Mouse (Mus musculus): ENCODE results near the gene Ciao1. TPM values are rescaled to one million over a fixed set of nuclear protein-coding genes. Genes with fewer than 3 reads are reported as not detected.

Gene Ciao1
- polyA plus RNA-seq (2014; fragmentation: Illumina TruSeq; extraction: RNeasy Lipid Tissue Mini Kit (QIAGEN cat#74804); ENCODE audit: low read depth, low replicate concordance), result 17.7 TPM

DNA sequence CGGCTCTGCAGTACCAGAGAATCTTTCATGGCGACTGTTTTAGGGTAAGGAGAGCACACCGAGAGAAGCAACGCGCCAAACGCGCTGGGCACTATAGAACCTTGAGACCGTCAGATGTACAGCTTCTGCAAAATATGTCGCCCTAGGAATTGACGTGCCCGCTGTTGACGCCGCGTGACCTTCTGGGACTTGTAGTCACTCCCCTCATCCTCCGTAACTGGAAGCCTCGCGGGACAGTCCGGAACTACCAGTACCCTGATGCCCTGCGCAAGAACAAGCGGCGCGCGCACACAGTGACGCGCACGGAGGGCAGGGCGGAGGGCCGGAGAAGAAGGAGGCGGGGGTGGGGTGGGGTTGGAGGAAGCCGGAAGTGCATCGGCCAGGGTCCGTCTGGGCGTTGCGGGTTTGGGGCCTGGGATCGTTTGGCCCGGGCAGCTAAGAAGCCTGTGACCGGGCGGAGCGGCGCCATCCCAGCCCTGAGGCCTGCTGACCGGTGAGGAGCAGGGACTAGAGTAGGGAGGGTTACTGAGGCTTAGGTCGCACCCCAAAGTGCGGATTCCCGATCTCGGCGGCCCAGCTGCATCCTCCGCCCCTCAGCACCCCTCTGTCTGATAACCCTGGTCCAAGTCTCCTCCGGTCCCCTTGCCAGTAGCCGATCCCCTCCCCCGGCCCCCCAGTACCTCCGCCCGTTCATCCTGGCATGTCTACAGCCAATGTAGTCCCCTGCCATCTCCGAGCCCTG lies at the start of gene Ciao1, which contains the start of gene Tmem127:
Gene Ciao1 (minus strand): TSS at position 225 of the 742 bp plus-strand sequence.
Gene Tmem127 (plus strand): TSS at position 317 of the 742 bp plus-strand sequence.

GRCm38 (mm10) chr2:127269491-127270299 lies 22.1 kb upstream of the Ciao1 start, which contains the start of gene Stard7:
TSS of gene Stard7 (plus strand) at chr2:127270218.

GRCm38 (mm10) chr2:127207547-127208451 lies 39.8 kb downstream of the Ciao1 start, which contains the start of the genes 1810024B03Rik and Snrnp200:
TSS of gene 1810024B03Rik (minus strand) at chr2:127208280.
TSS of gene Snrnp200 (plus strand) at chr2:127208386.

Other genes starting within 250 kb of the Ciao1 start
- 6.0 TPM for gene Ap4e1, start 239.1 kb downstream of the Ciao1 start, polyA plus RNA-seq (2014; fragmentation: Illumina TruSeq; extraction: RNeasy Lipid Tissue Mini Kit (QIAGEN cat#74804); ENCODE audit: low read depth, low replicate concordance)
- 15.4 TPM for gene Blvra, start 177.2 kb downstream of the Ciao1 start, polyA plus RNA-seq (2014; fragmentation: Illumina TruSeq; extraction: RNeasy Lipid Tissue Mini Kit (QIAGEN cat#74804); ENCODE audit: low read depth, low replicate concordance)
- 0.58 TPM for gene Ncaph, start 113.9 kb downstream of the Ciao1 start, polyA plus RNA-seq (2014; fragmentation: Illumina TruSeq; extraction: RNeasy Lipid Tissue Mini Kit (QIAGEN cat#74804); ENCODE audit: low read depth, low replicate concordance)
- 1.6 TPM for gene Itpripl1, start 104.4 kb downstream of the Ciao1 start, polyA plus RNA-seq (2014; fragmentation: Illumina TruSeq; extraction: RNeasy Lipid Tissue Mini Kit (QIAGEN cat#74804); ENCODE audit: low read depth, low replicate concordance)
- 0.79 TPM for gene 1810024B03Rik, start 39.5 kb downstream of the Ciao1 start, polyA plus RNA-seq (2014; fragmentation: Illumina TruSeq; extraction: RNeasy Lipid Tissue Mini Kit (QIAGEN cat#74804); ENCODE audit: low read depth, low replicate concordance)
- gene Snrnp200, start 39.4 kb downstream of the Ciao1 start, polyA plus RNA-seq (2014; fragmentation: Illumina TruSeq; extraction: RNeasy Lipid Tissue Mini Kit (QIAGEN cat#74804); ENCODE audit: low read depth, low replicate concordance), result 18.8 TPM
- gene Tmem127, start 92 bp upstream of the Ciao1 start, polyA plus RNA-seq (2014; fragmentation: Illumina TruSeq; extraction: RNeasy Lipid Tissue Mini Kit (QIAGEN cat#74804); ENCODE audit: low read depth, low replicate concordance), result 21.4 TPM
- gene Stard7, start 22.4 kb upstream of the Ciao1 start, polyA plus RNA-seq (2014; fragmentation: Illumina TruSeq; extraction: RNeasy Lipid Tissue Mini Kit (QIAGEN cat#74804); ENCODE audit: low read depth, low replicate concordance), result 127 TPM
- gene Dusp2, start 88.3 kb upstream of the Ciao1 start, polyA plus RNA-seq (2014; fragmentation: Illumina TruSeq; extraction: RNeasy Lipid Tissue Mini Kit (QIAGEN cat#74804); ENCODE audit: low read depth, low replicate concordance), result not detected
- gene Astl, start 90.8 kb upstream of the Ciao1 start, polyA plus RNA-seq (2014; fragmentation: Illumina TruSeq; extraction: RNeasy Lipid Tissue Mini Kit (QIAGEN cat#74804); ENCODE audit: low read depth, low replicate concordance), result not detected
- gene Adra2b, start 115.4 kb upstream of the Ciao1 start, polyA plus RNA-seq (2014; fragmentation: Illumina TruSeq; extraction: RNeasy Lipid Tissue Mini Kit (QIAGEN cat#74804); ENCODE audit: low read depth, low replicate concordance), result 0.95 TPM
- not detected for gene Gpat2, start 177.4 kb upstream of the Ciao1 start, polyA plus RNA-seq (2014; fragmentation: Illumina TruSeq; extraction: RNeasy Lipid Tissue Mini Kit (QIAGEN cat#74804); ENCODE audit: low read depth, low replicate concordance)
- 14.3 TPM for gene Fahd2a, start 196.7 kb upstream of the Ciao1 start, polyA plus RNA-seq (2014; fragmentation: Illumina TruSeq; extraction: RNeasy Lipid Tissue Mini Kit (QIAGEN cat#74804); ENCODE audit: low read depth, low replicate concordance)

Data from liver, adult 10 weeks (tissue).